Comparison of ENCODE assay signal across 12 mouse cellular contexts in the genomic region with DNA sequence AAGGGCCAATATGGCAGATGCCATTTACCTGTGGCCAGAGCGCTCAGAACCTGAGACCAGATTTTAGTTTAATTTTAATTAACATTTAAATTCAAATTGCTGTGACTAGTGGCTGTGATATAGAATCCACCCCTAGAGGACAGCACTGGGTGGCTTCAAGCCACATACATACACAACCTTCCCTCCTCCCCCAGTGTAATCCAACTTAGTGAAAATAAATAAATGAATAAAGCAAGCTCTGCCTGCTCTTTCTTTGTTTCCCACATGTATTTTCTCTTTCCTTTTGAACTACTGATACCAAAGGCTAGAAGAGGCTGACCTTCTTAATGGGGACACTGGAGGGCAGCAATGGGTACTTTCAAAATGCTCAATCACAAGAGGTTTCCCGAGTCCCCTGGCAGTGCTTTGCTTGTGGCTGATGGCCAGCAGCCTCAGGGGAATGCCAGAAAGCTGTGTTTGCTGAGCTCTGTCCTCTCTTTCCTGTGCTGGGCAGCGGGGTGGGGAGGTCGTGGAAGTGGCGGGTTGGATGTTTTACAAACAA. TPM values are rescaled to one million over a fixed set of nuclear protein-coding genes. Genes with fewer than 3 reads are reported as not detected.
"Had no signal": no experiment of that assay in that cellular context is flagged by ENCODE, and none has a peak within 500 bp of the region (broad histone marks: within the 10 kb centered on the region; RNA-seq: fewer than 3 reads in every experiment).

No protein-coding gene starts in this region.

RNA-seq across cellular contexts. Expression of gene Gm21119, which starts 21.9 kb away (rescaled TPM):
- total RNA-seq: megakaryocyte, adult 5-6 weeks had no signal
- polyA plus RNA-seq: liver, embryonic 16.5 days; midbrain, embryonic 10.5 days; midbrain, embryonic 12.5 days; midbrain, embryonic 14.5 days; myocyte; neural tube, embryonic 11.5 days; neural tube, embryonic 15.5 days; small intestine, adult 2 months; stomach, embryonic 14.5 days; stomach, embryonic 16.5 days; thymus, postnatal 0 days had no signal
